Mouse (Mus musculus) MEL (cell line): ENCODE measurements around the gene Cap1. TPM values are rescaled to one million over a fixed set of nuclear protein-coding genes. Genes with fewer than 3 reads are reported as not detected.

ENCODE experiments used
- DNase-seq: peaks from one replicate; pipeline ENCODE4 v3.0.0; 2011; ENCODE audit warnings: low read depth, low spot score
- H3K27ac ChIP-seq: 2 replicates; pipeline ENCODE4 v1.5.1; 2012; ENCODE audit warnings: low read depth, mild to moderate bottlenecking, control low read depth, low read length, moderate library complexity; ENCODE audit not compliant: control insufficient read depth
- H3K27me3 ChIP-seq, 2 experiments: fragments of 150-350 bp in 1 of 2; sonication (generic) in 1 of 2; 2 replicates each; pipeline ENCODE4 v1.6.1; 2012; ENCODE audit warnings: low read length in 2 of 2, mild to moderate bottlenecking in 2 of 2, improper control_type of control experiment in 1 of 2, moderate library complexity in 1 of 2; ENCODE audit not compliant: insufficient read depth in 2 of 2, control insufficient read depth in 1 of 2
- H3K36me3 ChIP-seq, 2 experiments: 2 replicates each; pipeline ENCODE4 v1.6.1; 2012 to 2014; ENCODE audit warnings: low read length in 2 of 2, improper control_type of control experiment in 1 of 2, inconsistent platforms in 1 of 2, mild to moderate bottlenecking in 1 of 2; ENCODE audit not compliant: insufficient read depth in 2 of 2, control insufficient read depth in 1 of 2
- H3K4me1 ChIP-seq, 2 experiments: fragments of 150-350 bp in 1 of 2; sonication (generic) in 1 of 2; 2 replicates each; pipeline ENCODE4 v1.6.1; 2012; ENCODE audit warnings: low read length in 2 of 2, improper control_type of control experiment in 1 of 2, mild to moderate bottlenecking in 1 of 2; ENCODE audit not compliant: insufficient read depth in 2 of 2, control insufficient read depth in 1 of 2
- H3K4me3 ChIP-seq, 2 experiments: fragments of 150-350 bp in 1 of 2; sonication (generic) in 1 of 2; 2 replicates each; pipeline ENCODE4 v1.5.1; 2012; ENCODE audit warnings: low read depth in 2 of 2, low read length in 2 of 2, mild to moderate bottlenecking in 2 of 2, moderate library complexity in 2 of 2, control low read depth in 1 of 2, improper control_type of control experiment in 1 of 2; ENCODE audit not compliant: control insufficient read depth in 1 of 2, insufficient read depth in 1 of 2
- H3K79me2 ChIP-seq: 2 replicates; pipeline ENCODE4 v1.6.1; 2012; ENCODE audit warnings: mild to moderate bottlenecking, low read length, moderate library complexity; ENCODE audit not compliant: control insufficient read depth, poor library complexity, insufficient read depth
- H3K9ac ChIP-seq: 2 replicates; pipeline ENCODE4 v1.6.1; 2012; ENCODE audit warnings: low read depth, mild to moderate bottlenecking, control low read depth, low read length, moderate library complexity; ENCODE audit not compliant: control insufficient read depth, poor library complexity, severe bottlenecking
- H3K9me3 ChIP-seq: fragments of 150-350 bp; sonication (generic); replicated peaks from 2 replicates; pipeline ENCODE4 v1.6.1; 2012; ENCODE audit warnings: mild to moderate bottlenecking, low read length, improper control_type of control experiment, moderate library complexity; ENCODE audit not compliant: insufficient read depth
- CTCF ChIP-seq, 3 experiments: IDR thresholded peaks in 2 of 3; conservative IDR thresholded peaks in 1 of 3; 2 replicates each; pipeline ENCODE4 v1.5.1; 2011 to 2012; ENCODE audit warnings: low read length in 3 of 3, low read depth in 2 of 3, mild to moderate bottlenecking in 2 of 3, improper control_type of control experiment in 1 of 3, inconsistent platforms in 1 of 3, mixed read lengths in 1 of 3, moderate library complexity in 1 of 3; ENCODE audit not compliant: control insufficient read depth in 1 of 3, insufficient read depth in 1 of 3, poor library complexity in 1 of 3, severe bottlenecking in 1 of 3
- E2F4 ChIP-seq: IDR thresholded peaks from 2 replicates; pipeline ENCODE4 v1.6.1; 2011; ENCODE audit warnings: low read depth, low read length, improper control_type of control experiment, borderline replicate concordance
- GATA1 ChIP-seq: IDR thresholded peaks from 2 replicates; pipeline ENCODE4 v1.6.1; 2011; ENCODE audit warnings: low read depth, low read length, improper control_type of control experiment
- KAT2A ChIP-seq: conservative IDR thresholded peaks from 2 replicates; pipeline ENCODE4 v1.6.1; 2012; ENCODE audit warnings: low read depth, low read length, improper control_type of control experiment, inconsistent platforms
- MAFK ChIP-seq: IDR thresholded peaks from 2 replicates; pipeline ENCODE4 v1.6.1; 2011; ENCODE audit warnings: low read depth, mild to moderate bottlenecking, low read length, improper control_type of control experiment, borderline replicate concordance
- MXI1 ChIP-seq: IDR thresholded peaks from 2 replicates; pipeline ENCODE4 v1.6.1; 2011; ENCODE audit warnings: mild to moderate bottlenecking, low read depth, low read length, improper control_type of control experiment
- POLR2A ChIP-seq, 2 experiments: IDR thresholded peaks; 2 replicates each; pipeline ENCODE4 v1.6.1; 2011 to 2012; ENCODE audit warnings: low read length in 2 of 2, mild to moderate bottlenecking in 2 of 2, control low read depth in 1 of 2, improper control_type of control experiment in 1 of 2, low read depth in 1 of 2, moderate library complexity in 1 of 2; ENCODE audit not compliant: control insufficient read depth in 1 of 2, insufficient read depth in 1 of 2, poor library complexity in 1 of 2
- POLR2AphosphoS2 ChIP-seq: IDR thresholded peaks from 2 replicates; pipeline ENCODE4 v1.6.1; 2011; ENCODE audit warnings: low read length, improper control_type of control experiment
- POLR2AphosphoS5 ChIP-seq: IDR thresholded peaks from 2 replicates; pipeline ENCODE4 v1.6.1; 2012; ENCODE audit warnings: low read depth, borderline replicate concordance, mild to moderate bottlenecking, inconsistent platforms, low read length, moderate library complexity, mixed read lengths
- RAD21 ChIP-seq: IDR thresholded peaks from 2 replicates; pipeline ENCODE4 v1.6.1; 2011; ENCODE audit warnings: mild to moderate bottlenecking, low read depth, low read length, improper control_type of control experiment
- SMC3 ChIP-seq: IDR thresholded peaks from 2 replicates; pipeline ENCODE4 v1.6.1; 2011; ENCODE audit warnings: low read depth, low read length, improper control_type of control experiment
- TAL1 ChIP-seq: IDR thresholded peaks from 2 replicates; pipeline ENCODE4 v1.6.1; 2012; ENCODE audit warnings: mild to moderate bottlenecking, inconsistent platforms, low read length, moderate library complexity, mixed read lengths
- TBP ChIP-seq: IDR thresholded peaks from 2 replicates; pipeline ENCODE4 v1.8.0; 2011; ENCODE audit warnings: low read depth, low read length, improper control_type of control experiment
- UBTF ChIP-seq: IDR thresholded peaks from 2 replicates; pipeline ENCODE4 v1.6.1; 2012; ENCODE audit warnings: low read depth, mild to moderate bottlenecking, inconsistent platforms, low read length, improper control_type of control experiment, moderate library complexity, borderline replicate concordance; ENCODE audit not compliant: insufficient read depth
- USF1 ChIP-seq: IDR thresholded peaks from 2 replicates; pipeline ENCODE4 v1.6.1; 2014; ENCODE audit warnings: low read depth, mild to moderate bottlenecking, inconsistent platforms, low read length, improper control_type of control experiment, moderate library complexity
- ZC3H11A ChIP-seq: IDR thresholded peaks from 2 replicates; pipeline ENCODE4 v1.6.1; 2012; ENCODE audit warnings: low read depth, mild to moderate bottlenecking, inconsistent platforms, low read length, improper control_type of control experiment
- ZKSCAN1 ChIP-seq: IDR thresholded peaks from 2 replicates; pipeline ENCODE4 v1.6.1; 2012; ENCODE audit warnings: low read depth, mild to moderate bottlenecking, inconsistent platforms, low read length, improper control_type of control experiment, moderate library complexity
- ZMIZ1 ChIP-seq: IDR thresholded peaks from 2 replicates; pipeline ENCODE4 v1.6.1; 2012; ENCODE audit warnings: low read depth, mild to moderate bottlenecking, inconsistent platforms, low read length, improper control_type of control experiment, moderate library complexity
- polyA plus RNA-seq, 2 experiments: library from polyadenylated mRNA; stranded (reverse) in 1 of 2; unstranded in 1 of 2; fragments of >175 nt in 1 of 2; fragments of >200 nt in 1 of 2; gene quantifications; 2 replicates each; pipeline versions ENCODE4 v1.2.1 to v1.2.4; 2012; ENCODE audit warnings: low replicate concordance in 2 of 2, low read depth in 1 of 2; ENCODE audit not compliant: insufficient read length in 2 of 2, insufficient read depth in 1 of 2, missing spikeins in 1 of 2
- total RNA-seq: library from RNA; depleted of rRNA; stranded (reverse); fragments of 300-350 nt; gene quantifications from 2 replicates; pipeline ENCODE4 v1.2.3, GENCODE M21; 2012

Gene Cap1
- total and polyA plus RNA-seq, 3 experiments, result 68.3 to 134 TPM; not detected in 1

DNA sequence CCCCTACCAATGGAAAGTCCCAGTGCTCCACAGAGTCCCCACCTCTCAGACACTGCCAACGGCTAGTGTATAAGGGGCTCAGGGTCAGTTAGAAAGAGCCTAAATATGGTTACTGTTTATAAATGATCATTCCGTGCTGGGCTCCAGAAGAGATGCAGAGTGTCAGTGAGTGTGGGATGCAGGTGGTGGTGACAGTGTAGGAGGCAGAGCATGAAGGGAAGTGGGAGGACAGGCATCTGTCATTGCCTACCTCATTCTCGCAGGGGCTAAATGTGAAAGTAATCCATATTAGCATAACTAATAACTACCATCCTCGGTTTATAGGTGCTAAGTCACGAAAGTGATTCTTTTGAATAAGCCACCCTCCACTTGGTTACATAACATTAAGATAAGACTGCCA, 15.1 kb downstream of the Cap1 start:
- Histone ChIP-seq H3K27me3 (no peaks in the 10 kb centered on the region), H3K27ac (no peak overlapping the region), H3K36me3 (peaks cover 13 to 49% of the 10 kb centered on the region in 2 experiments), H3K9me3 (no peaks in the 10 kb centered on the region), H3K4me1 (peaks cover 17 to 23% of the 10 kb centered on the region in 2 experiments), H3K9ac (no peak overlapping the region), H3K79me2 (peaks cover 6% of the 10 kb centered on the region), H3K4me3 (no peak overlapping the region)
- no peak for DNase-seq
- TF ChIP-seq ZC3H11A, result no peak

DNA sequence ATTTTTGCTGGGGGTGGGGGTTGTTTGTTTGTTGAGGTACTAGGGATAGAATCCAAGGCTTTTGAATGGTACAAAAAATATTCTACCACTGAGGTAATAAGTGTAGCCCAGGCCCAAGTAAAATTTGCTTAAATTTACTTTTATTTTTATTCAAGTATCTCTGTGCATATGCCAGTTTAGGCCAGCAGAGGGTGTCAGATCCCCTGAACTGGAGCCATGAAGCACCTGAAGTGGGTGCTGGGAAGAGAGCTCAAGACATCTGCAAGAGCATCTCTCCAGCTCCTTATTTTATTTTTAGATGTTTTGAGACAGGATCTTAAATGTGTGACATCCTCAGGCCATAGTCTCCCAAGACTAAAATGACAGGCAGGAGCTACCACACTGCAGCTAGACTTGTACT, 15.8 kb downstream of the Cap1 start:
- no peak overlapping the region for H3K9ac ChIP-seq
- H3K27ac ChIP-seq, result no peak overlapping the region
- H3K36me3 ChIP-seq, result peaks cover 17 to 49% of the 10 kb centered on the region in 2 experiments
- peak; percentile 65 for DNase-seq
- TF ChIP-seq SMC3 (peak; percentile 67), MXI1 (no peak), CTCF (IDR thresholded peaks at IDR 0.05 in 2 of 3, conservative IDR thresholded peaks at IDR 0.05 in 1 of 3; ENCODE audit: control insufficient read depth in 1 of 3, insufficient read depth in 1 of 3, low read depth in 2 of 3, low read length in 3 of 3, poor library complexity in 1 of 3, severe bottlenecking in 1 of 3) (peak; percentile 39 to 64 (median 63)), ZKSCAN1 (no peak), RAD21 (peak; percentile 47)
- H3K4me1 ChIP-seq, result peaks cover 16 to 23% of the 10 kb centered on the region in 2 experiments
- no peaks in the 10 kb centered on the region for H3K9me3 ChIP-seq
- no peaks in the 10 kb centered on the region for H3K27me3 ChIP-seq
- H3K79me2 ChIP-seq, result peaks cover 5% of the 10 kb centered on the region
- no peak overlapping the region for H3K4me3 ChIP-seq

DNA sequence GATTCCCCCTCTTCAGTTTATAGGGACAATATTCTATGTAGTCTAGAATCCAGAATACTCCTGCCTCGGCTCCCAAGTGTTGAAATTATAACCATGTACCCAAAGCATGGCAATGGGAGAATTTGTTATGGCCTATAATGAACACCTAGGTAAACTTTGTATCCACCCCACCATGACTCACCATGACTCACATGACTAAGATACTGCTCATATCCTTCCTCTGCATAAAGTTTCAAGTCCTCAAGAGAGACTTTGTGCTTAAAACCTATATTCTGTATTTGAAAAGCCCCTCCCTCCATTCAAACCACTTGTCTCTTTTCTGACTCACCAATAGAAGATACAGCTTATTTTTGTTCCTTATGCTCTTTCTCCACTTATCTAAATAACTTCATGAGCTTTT, 17.8 kb downstream of the Cap1 start:
- H3K9ac ChIP-seq, result no peak overlapping the region
- H3K36me3 ChIP-seq, result peaks cover 22 to 34% of the 10 kb centered on the region in 2 experiments
- DNase-seq, result peak; percentile 41
- peaks cover 2% of the 10 kb centered on the region; the same call in 1 of the 2 replicates for H3K79me2 ChIP-seq
- H3K4me3 ChIP-seq, result no peak overlapping the region
- TF ChIP-seq ZC3H11A (no peak), MAFK (no peak), ZKSCAN1 (no peak), E2F4 (no peak), POLR2AphosphoS5 (no peak), TAL1 (no peak), KAT2A (no peak), GATA1 (no peak), ZMIZ1 (no peak), USF1 (no peak), POLR2AphosphoS2 (no peak), TBP (no peak), POLR2A (IDR thresholded peaks at IDR 0.05; ENCODE audit: control insufficient read depth in 1 of 2, insufficient read depth in 1 of 2, low read depth in 1 of 2, low read length in 2 of 2, poor library complexity in 1 of 2) (no peak), UBTF (no peak)
- TF ChIP-seq, all 39 proteins: peak for 0
- H3K27ac ChIP-seq, result peak overlapping the region; percentile 21
- no peaks in the 10 kb centered on the region for H3K9me3 ChIP-seq
- H3K27me3 ChIP-seq, result no peaks in the 10 kb centered on the region
- peaks cover 11 to 14% of the 10 kb centered on the region in 2 experiments for H3K4me1 ChIP-seq
